Mouse (Mus musculus) erythroblast, embryonic 14.5 days (primary cell): ENCODE data around the gene Actl11. TPM values are rescaled to one million over a fixed set of nuclear protein-coding genes. Genes with fewer than 3 reads are reported as not detected.

Source experiments
- H3K27me3 ChIP-seq: 2 replicates; pipeline ENCODE4 v1.6.1; 2012; ENCODE audit warnings: inconsistent platforms; ENCODE audit not compliant: control insufficient read depth
- H3K36me3 ChIP-seq: 2 replicates; pipeline ENCODE4 v1.6.1; 2012; ENCODE audit warnings: mild to moderate bottlenecking, inconsistent platforms; ENCODE audit not compliant: control insufficient read depth
- H3K4me1 ChIP-seq: 2 replicates; pipeline ENCODE4 v1.6.1; 2012; ENCODE audit warnings: inconsistent platforms; ENCODE audit not compliant: control insufficient read depth
- H3K4me3 ChIP-seq: replicated peaks from 2 replicates; pipeline ENCODE3; 2012; ENCODE audit warnings: moderate library complexity, mild to moderate bottlenecking, inconsistent platforms
- H3K9me3 ChIP-seq: 2 replicates; pipeline ENCODE4 v1.6.1; 2012; ENCODE audit warnings: low read length, inconsistent platforms, mixed read lengths; ENCODE audit not compliant: control insufficient read depth
- GATA1 ChIP-seq: IDR thresholded peaks from 2 replicates; pipeline ENCODE4 v1.6.1; 2012; ENCODE audit warnings: low read length, inconsistent platforms, mixed read lengths
- TAL1 ChIP-seq: IDR thresholded peaks from 3 replicates; pipeline ENCODE4 v1.6.1; 2012; ENCODE audit warnings: low read length, inconsistent platforms, mixed read lengths
- polyA plus RNA-seq: library from polyadenylated mRNA; stranded (reverse); fragments of >175 nt; gene quantifications from 2 replicates; pipeline ENCODE4 v1.2.3, GENCODE M21; 2012

Actl11 gene
- polyA plus RNA-seq, 1 experiment = not detected

DNA sequence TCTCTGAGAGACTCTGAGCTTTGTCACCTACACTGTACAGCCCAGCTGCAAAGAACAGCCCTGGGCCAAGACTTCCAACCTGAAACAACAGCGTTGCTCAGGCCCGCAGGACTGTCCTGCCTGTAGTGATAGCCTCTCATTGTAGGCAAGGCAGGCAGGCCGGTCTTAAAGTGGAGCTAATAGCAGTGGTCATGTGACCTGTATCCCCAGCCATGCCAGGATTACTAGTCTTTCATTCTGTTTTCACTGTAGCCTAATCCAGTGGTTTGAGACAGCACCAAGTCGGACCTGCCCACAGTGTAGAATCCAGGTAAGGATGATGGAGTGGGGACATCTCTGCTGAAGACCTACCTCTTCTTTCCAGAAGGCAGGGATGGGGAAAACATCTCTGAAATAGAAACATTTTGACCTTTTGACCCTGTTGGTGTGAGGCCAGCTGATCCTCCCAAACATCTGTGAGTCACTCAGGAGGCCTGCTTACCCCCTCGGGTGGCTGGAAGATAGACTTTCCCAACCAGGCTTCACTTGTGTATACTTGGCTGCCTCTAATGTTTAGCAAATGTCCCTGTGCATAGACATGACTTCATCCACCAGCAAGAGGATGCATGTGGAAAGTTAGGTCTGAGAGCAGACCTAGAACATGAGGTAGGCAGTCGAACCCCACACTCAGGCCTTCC lies 27.5 kb downstream of the Actl11 start:
- Histone ChIP-seq H3K36me3 (peaks cover 85% of the 10 kb centered on the region), H3K4me3 (no peak overlapping the region), H3K9me3 (no peaks in the 10 kb centered on the region), H3K27me3 (no peaks in the 10 kb centered on the region), H3K4me1 (peaks cover 24% of the 10 kb centered on the region)
- no peak for TF ChIP-seq GATA1
- no peak for TF ChIP-seq TAL1

DNA sequence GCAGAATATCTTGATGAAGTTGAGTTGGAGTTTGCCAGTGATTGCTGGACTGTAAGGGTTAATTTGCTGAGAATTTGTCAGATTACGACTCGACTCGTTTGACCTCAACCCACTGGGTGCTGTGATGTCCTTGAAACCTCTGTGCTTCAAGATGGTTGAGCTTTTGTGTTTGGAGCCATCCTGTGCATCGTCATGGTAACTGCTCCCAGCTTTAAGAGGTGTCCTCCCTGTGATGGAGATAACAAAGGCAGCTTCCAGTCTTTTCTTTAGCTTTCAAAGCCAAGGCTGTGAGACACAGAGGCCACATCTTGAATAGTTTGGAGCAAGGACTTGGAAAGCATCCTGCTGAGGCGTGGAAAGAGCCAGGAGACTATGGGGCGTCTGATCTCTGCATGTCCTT lies 28.9 kb downstream of the Actl11 start:
- Histone ChIP-seq H3K4me3 (no peak overlapping the region), H3K27me3 (no peaks in the 10 kb centered on the region), H3K4me1 (peaks cover 12% of the 10 kb centered on the region), H3K9me3 (no peaks in the 10 kb centered on the region), H3K36me3 (peaks cover 94% of the 10 kb centered on the region)
- TF ChIP-seq GATA1 (no peak), TAL1 (no peak)

DNA sequence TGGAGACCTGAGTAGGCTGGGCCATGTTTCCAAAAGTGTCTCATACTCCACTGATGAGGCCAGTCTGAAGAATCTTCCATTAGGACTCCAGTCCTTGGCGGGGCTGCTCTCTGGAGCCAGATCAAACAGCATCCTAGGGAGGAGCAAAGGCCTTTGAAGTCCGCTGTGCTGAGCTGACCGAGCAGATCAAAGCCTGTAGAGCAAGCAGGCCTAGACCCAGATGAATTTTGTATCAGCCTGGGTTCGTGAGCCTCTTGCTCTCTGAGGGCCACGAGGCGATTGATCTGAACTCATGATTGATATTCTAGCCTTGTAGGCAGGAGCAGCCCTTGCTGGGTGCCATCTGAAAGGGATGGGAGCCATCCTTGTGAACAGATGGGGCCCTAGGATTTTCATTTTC lies 31.6 kb downstream of the Actl11 start:
- Histone ChIP-seq H3K4me1 (peaks cover 15% of the 10 kb centered on the region), H3K27me3 (no peaks in the 10 kb centered on the region), H3K36me3 (peaks cover 100% of the 10 kb centered on the region), H3K9me3 (no peaks in the 10 kb centered on the region), H3K4me3 (no peak overlapping the region)
- TF ChIP-seq GATA1 = no peak
- TF ChIP-seq TAL1 = no peak

DNA sequence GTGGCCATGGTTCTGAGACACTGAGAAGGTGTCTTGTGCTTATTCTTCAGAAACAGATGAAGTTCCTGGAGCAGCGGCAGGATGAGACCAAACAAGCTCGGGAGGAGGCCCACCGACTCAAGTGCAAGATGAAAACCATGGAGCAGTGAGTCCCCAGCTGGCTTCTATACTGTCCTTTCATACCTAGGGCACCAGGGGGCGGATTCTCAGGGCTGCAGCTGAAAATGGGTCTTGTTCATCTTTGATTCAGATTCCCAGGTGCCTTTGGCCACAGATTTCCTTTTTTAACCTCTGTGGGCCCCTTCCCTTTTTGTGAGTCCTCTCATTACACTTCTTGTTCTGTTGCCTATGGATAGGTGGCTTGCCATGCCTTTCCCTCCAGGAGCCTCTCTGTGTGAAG lies 32.7 kb downstream of the Actl11 start:
- peaks cover 15% of the 10 kb centered on the region for H3K4me1 ChIP-seq
- TF ChIP-seq TAL1 (no peak), GATA1 (no peak)
- H3K27me3 ChIP-seq = no peaks in the 10 kb centered on the region
- H3K4me3 ChIP-seq = no peak overlapping the region
- peaks cover 100% of the 10 kb centered on the region for H3K36me3 ChIP-seq
- H3K9me3 ChIP-seq = no peaks in the 10 kb centered on the region

DNA sequence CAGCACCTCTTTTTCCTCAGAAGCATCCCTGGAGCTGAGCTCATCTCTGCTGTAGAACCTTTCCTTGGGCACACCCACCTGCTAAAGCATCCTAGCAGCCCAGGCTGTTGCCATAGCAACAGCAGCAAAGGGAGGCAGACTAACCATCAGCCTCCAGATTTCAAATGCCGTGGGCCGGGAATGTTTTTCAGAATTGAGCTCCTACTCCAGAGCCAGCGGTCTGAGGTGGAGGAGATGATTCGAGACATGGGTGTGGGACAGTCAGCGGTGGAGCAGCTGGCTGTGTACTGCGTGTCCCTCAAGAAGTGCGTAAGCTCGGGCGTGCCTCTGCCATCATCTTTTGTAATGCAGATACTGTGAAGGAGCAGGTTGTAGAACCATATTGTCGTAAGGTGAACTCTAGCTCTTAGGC lies 33.1 kb downstream of the Actl11 start:
- H3K9me3 ChIP-seq = no peaks in the 10 kb centered on the region
- no peak overlapping the region for H3K4me3 ChIP-seq
- H3K36me3 ChIP-seq = peaks cover 100% of the 10 kb centered on the region
- H3K27me3 ChIP-seq = no peaks in the 10 kb centered on the region
- TF ChIP-seq TAL1 (no peak), GATA1 (no peak)
- peaks cover 17% of the 10 kb centered on the region for H3K4me1 ChIP-seq

DNA sequence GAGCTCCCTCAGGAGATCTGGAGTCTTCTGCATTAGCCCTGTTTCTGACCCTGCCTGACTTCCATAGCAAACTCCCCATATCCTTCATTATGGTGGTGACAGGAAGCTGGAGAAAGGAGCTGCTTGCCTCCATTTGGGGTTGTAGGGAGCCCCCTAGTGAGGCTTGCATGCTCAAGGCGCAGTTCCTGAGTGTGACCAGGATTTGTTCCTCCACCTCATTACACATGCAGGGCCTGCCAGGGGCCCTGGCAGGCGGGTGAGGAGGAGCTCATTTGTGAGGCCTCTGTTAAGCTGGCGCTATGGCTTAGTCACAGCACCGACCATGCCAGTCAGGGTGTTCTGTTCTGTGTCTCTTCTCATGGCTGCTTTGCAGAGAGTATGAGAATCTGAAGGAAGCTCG lies 33.6 kb downstream of the Actl11 start:
- H3K27me3 ChIP-seq = no peaks in the 10 kb centered on the region
- H3K4me3 ChIP-seq = no peak overlapping the region
- no peaks in the 10 kb centered on the region for H3K9me3 ChIP-seq
- peaks cover 22% of the 10 kb centered on the region for H3K4me1 ChIP-seq
- no peak for TF ChIP-seq GATA1
- no peak for TF ChIP-seq TAL1
- peaks cover 100% of the 10 kb centered on the region for H3K36me3 ChIP-seq

DNA sequence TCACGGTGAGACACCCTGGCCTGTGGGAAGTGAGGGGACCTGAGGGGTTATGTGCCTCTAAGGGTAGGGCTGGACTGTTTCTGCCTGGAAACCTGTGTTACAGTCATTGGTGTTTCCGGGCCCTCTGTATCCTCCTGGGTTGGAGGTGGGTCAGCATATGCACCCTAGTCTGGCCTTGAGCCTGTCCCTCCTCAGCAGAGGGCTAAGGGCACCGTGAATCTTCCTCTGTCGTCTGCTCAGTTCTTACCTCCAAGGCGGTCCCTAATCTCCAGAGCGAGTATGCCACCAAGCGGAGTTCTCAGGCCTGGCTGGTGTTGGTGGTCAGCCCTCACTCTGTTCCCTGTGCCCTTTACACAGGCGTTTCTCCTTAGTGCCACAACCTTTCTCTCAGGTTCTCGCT lies 34.6 kb downstream of the Actl11 start:
- peaks cover 23% of the 10 kb centered on the region for H3K4me1 ChIP-seq
- peaks cover 99% of the 10 kb centered on the region for H3K36me3 ChIP-seq
- no peak for TF ChIP-seq TAL1
- no peak for TF ChIP-seq GATA1

DNA sequence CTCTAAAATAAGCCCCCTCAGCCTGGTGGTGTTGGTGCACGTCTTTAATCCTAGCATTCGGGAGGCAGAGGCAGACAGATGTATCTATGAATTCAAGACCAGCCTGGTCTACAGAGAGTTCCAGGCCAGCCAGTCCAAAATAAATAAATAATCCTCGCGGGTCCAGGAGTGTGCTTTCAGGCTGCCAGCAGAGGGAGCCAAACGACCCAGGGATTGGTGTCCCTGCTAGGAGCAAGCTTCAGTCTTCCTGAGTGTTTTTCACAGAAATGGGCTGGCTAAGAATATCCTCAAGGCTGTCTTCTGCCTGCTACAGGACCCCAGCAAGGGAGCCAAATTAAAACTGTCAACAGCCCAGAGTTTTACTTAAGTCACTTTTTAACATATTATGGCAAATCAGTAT lies 35.4 kb downstream of the Actl11 start:
- H3K27me3 ChIP-seq = no peaks in the 10 kb centered on the region
- H3K4me3 ChIP-seq = no peak overlapping the region
- peaks cover 99% of the 10 kb centered on the region for H3K36me3 ChIP-seq
- H3K9me3 ChIP-seq = no peaks in the 10 kb centered on the region
- H3K4me1 ChIP-seq = peaks cover 25% of the 10 kb centered on the region
- no peak for TF ChIP-seq GATA1
- TF ChIP-seq TAL1 = no peak

More for the DNA sequence above, 34.6 kb downstream of the Actl11 start:
- Histone ChIP-seq H3K27me3 (no peaks in the 10 kb centered on the region), H3K9me3 (no peaks in the 10 kb centered on the region), H3K4me3 (no peak overlapping the region)

DNA sequence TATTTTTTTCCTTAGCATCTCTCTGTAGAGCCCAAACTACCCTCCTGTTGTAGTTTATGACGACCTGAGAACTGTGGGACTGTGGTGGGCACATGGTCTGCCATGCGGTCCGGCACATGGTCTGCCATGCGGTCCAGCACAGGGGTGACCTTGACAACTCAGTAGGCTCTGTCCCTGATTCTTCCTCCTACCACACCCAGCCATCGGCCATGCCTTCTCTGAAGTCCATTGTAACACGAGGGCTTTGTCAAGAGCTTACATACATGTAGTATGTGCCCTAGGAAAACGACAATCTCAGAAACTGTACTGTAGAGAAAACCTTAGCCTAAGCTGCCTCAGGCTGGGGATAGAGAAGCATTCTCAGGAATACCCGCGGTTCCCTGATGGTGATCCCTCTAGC lies 36.4 kb downstream of the Actl11 start:
- TF ChIP-seq TAL1 = no peak
- TF ChIP-seq GATA1 = no peak
- H3K36me3 ChIP-seq = peaks cover 99% of the 10 kb centered on the region
- no peaks in the 10 kb centered on the region for H3K9me3 ChIP-seq
- peaks cover 32% of the 10 kb centered on the region for H3K4me1 ChIP-seq
- H3K4me3 ChIP-seq = no peak overlapping the region
- H3K27me3 ChIP-seq = no peaks in the 10 kb centered on the region

DNA sequence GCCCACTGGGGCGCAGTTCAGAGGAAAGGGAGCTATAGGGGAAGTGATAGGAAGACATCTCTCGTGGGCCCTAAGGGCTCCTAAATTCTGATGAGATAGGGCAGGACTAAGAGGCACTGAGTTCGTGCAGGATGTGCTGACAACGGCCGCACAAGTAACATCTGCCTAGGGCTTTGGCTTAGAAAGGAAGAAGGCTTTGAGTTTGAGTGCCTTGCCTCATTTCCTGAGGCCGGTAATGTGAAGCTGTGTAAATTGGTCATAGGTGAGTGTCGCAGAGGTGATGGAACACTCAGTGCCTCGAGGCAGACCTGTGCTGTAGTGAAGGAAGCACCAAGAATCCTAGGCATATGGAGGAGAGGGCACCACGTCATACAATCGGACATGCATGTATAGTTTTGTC lies 38.4 kb downstream of the Actl11 start:
- H3K36me3 ChIP-seq = peaks cover 99% of the 10 kb centered on the region
- no peak overlapping the region for H3K4me3 ChIP-seq
- TF ChIP-seq TAL1 (no peak), GATA1 (no peak)
- H3K27me3 ChIP-seq = no peaks in the 10 kb centered on the region
- H3K9me3 ChIP-seq = no peaks in the 10 kb centered on the region
- H3K4me1 ChIP-seq = peaks cover 52% of the 10 kb centered on the region
